Mouse (Mus musculus) midbrain, embryonic 10.5 days (tissue): ENCODE results near the gene Nap1l4. TPM values are rescaled to one million over a fixed set of nuclear protein-coding genes. Genes with fewer than 3 reads are reported as not detected.
A peak's percentile ranks its signal among the peaks of the same experiment; 100 is the strongest.

ENCODE experiments used
- DNase-seq: peaks from one replicate; pipeline ENCODE4 v3.0.0-alpha.2; 2017; ENCODE audit warnings: low spot score
- H3K27ac ChIP-seq: fragments of 300-500 bp; sonication (generic); replicated peaks from 2 replicates; pipeline ENCODE4 v1.5.1; 2016; ENCODE audit warnings: mild to moderate bottlenecking
- H3K27me3 ChIP-seq: fragments of 300-500 bp; sonication (generic); 2 replicates; pipeline ENCODE4 v1.6.1; 2016; ENCODE audit warnings: low read depth, mild to moderate bottlenecking; ENCODE audit not compliant: poor library complexity, severe bottlenecking
- H3K36me3 ChIP-seq: fragments of 300-500 bp; sonication (generic); 2 replicates; pipeline ENCODE4 v1.6.1; 2016; ENCODE audit warnings: mild to moderate bottlenecking, moderate library complexity
- H3K4me1 ChIP-seq: fragments of 300-500 bp; sonication (generic); 2 replicates; pipeline ENCODE4 v1.6.1; 2016
- H3K4me3 ChIP-seq: fragments of 300-500 bp; sonication (generic); 2 replicates; pipeline ENCODE4 v1.5.1; 2016; ENCODE audit warnings: mild to moderate bottlenecking, moderate library complexity
- H3K9me3 ChIP-seq: fragments of 300-500 bp; sonication (generic); replicated peaks from 2 replicates; pipeline ENCODE4 v1.6.1; 2016; ENCODE audit warnings: mild to moderate bottlenecking
- WGBS: fragments of 180-500 bp; shearing (Covaris S2); methylation state at CpG from one replicate; pipeline ENCODE4 v1.1.7; 2016; 5-methylcytosine and 5-hydroxymethylcytosine counted together
- polyA plus RNA-seq: library from polyadenylated mRNA; unstranded; fragments of >200 nt; fragmentation: Nextera tagmentation; extraction: Ambion mirVana; gene quantifications from 2 replicates; pipeline ENCODE4 v1.2.1, GENCODE M21; 2016

Gene Nap1l4
- polyA plus RNA-seq, 1 experiment from 2014 or later, result 382 TPM

GRCm38 (mm10) chr7:143510593-143511334, 38.1 kb downstream of the Nap1l4 start:
- Histone ChIP-seq H3K4me1 (no peaks in the 10 kb centered on the region), H3K27ac (no peak overlapping the region; the same call in 1 of the 2 replicates), H3K36me3 (peaks cover 39% of the 10 kb centered on the region), H3K9me3 (no peaks in the 10 kb centered on the region), H3K4me3 (no peak overlapping the region), H3K27me3 (no peaks in the 10 kb centered on the region)
- no peak for DNase-seq
- 90% methylated on average over 3 of the region's 3 CpGs for WGBS

GRCm38 (mm10) chr7:143509566-143509965, 39.3 kb downstream of the Nap1l4 start:
- Histone ChIP-seq H3K9me3 (no peaks in the 10 kb centered on the region), H3K4me3 (no peak overlapping the region), H3K36me3 (peaks cover 27% of the 10 kb centered on the region), H3K4me1 (no peaks in the 10 kb centered on the region), H3K27me3 (peaks cover 9% of the 10 kb centered on the region), H3K27ac (no peak overlapping the region)
- 73% methylated on average over 1 of the region's 1 CpGs for WGBS
- DNase-seq, result no peak

GRCm38 (mm10) chr7:143506675-143507074, 42.2 kb downstream of the Nap1l4 start:
- WGBS, result 24% methylated on average over 7 of the region's 7 CpGs
- no peaks in the 10 kb centered on the region for H3K36me3 ChIP-seq

GRCm38 (mm10) chr7:143506271-143506670, 42.6 kb downstream of the Nap1l4 start:
- Histone ChIP-seq H3K27ac (no peak overlapping the region), H3K9me3 (no peaks in the 10 kb centered on the region), H3K36me3 (no peaks in the 10 kb centered on the region), H3K27me3 (peaks cover 42% of the 10 kb centered on the region), H3K4me1 (peaks cover 14% of the 10 kb centered on the region), H3K4me3 (no peak overlapping the region)
- 65% methylated on average over 7 of the region's 7 CpGs for WGBS
- DNase-seq, result no peak

More at GRCm38 (mm10) chr7:143506675-143507074, 42.2 kb downstream of the Nap1l4 start:
- Histone ChIP-seq H3K4me1 (peaks cover 12% of the 10 kb centered on the region), H3K4me3 (no peak overlapping the region), H3K27me3 (peaks cover 37% of the 10 kb centered on the region), H3K9me3 (no peaks in the 10 kb centered on the region), H3K27ac (no peak overlapping the region)
- peak; percentile 47 for DNase-seq

GRCm38 (mm10) chr7:143505823-143506222, 43.1 kb downstream of the Nap1l4 start:
- Histone ChIP-seq H3K4me3 (no peak overlapping the region), H3K36me3 (no peaks in the 10 kb centered on the region), H3K27ac (no peak overlapping the region), H3K4me1 (peaks cover 14% of the 10 kb centered on the region), H3K27me3 (peaks cover 46% of the 10 kb centered on the region), H3K9me3 (no peaks in the 10 kb centered on the region)
- DNase-seq, result peak; percentile 71
- 25% methylated on average over 11 of the region's 11 CpGs for WGBS

GRCm38 (mm10) chr7:143505411-143505810, 43.5 kb downstream of the Nap1l4 start:
- Histone ChIP-seq H3K4me3 (no peak overlapping the region), H3K4me1 (peaks cover 14% of the 10 kb centered on the region), H3K9me3 (no peaks in the 10 kb centered on the region), H3K36me3 (no peaks in the 10 kb centered on the region), H3K27me3 (peaks cover 50% of the 10 kb centered on the region), H3K27ac (no peak overlapping the region)
- DNase-seq, result no peak
- 89% methylated on average over 2 of the region's 2 CpGs for WGBS

- H3K27me3 ChIP-seq, result peaks cover 65% of the 10 kb centered on the region
Measured at GRCm38 (mm10) chr7:143503926-143504325, 45.0 kb downstream of the Nap1l4 start.

GRCm38 (mm10) chr7:143502418-143503200, 46.3 kb downstream of the Nap1l4 start, which contains the start of gene Phlda2:
Gene Phlda2, minus strand, starts transcription at chr7:143503150.
- peak; percentile 52 for DNase-seq
- H3K27me3 ChIP-seq, result peaks cover 78% of the 10 kb centered on the region
- no peaks in the 10 kb centered on the region for H3K36me3 ChIP-seq
- H3K9me3 ChIP-seq, result no peaks in the 10 kb centered on the region
- WGBS, result 3% methylated on average over 51 of the region's 51 CpGs
- H3K4me1 ChIP-seq, result peaks cover 14% of the 10 kb centered on the region
- H3K27ac ChIP-seq, result no peak within 1 kb of the TSS; the same call in 1 of the 2 replicates
- peak within 1 kb of the TSS; percentile 53 for H3K4me3 ChIP-seq

More at GRCm38 (mm10) chr7:143503926-143504325, 45.0 kb downstream of the Nap1l4 start:
- WGBS, result 86% methylated on average over 6 of the region's 6 CpGs
- no peak for DNase-seq
- Histone ChIP-seq H3K4me1 (peaks cover 14% of the 10 kb centered on the region), H3K9me3 (no peaks in the 10 kb centered on the region), H3K4me3 (no peak overlapping the region), H3K36me3 (no peaks in the 10 kb centered on the region), H3K27ac (no peak overlapping the region)

GRCm38 (mm10) chr7:143501643-143502417, 47.1 kb downstream of the Nap1l4 start:
- Histone ChIP-seq H3K27ac (no peak overlapping the region), H3K4me1 (peaks cover 14% of the 10 kb centered on the region), H3K9me3 (no peaks in the 10 kb centered on the region), H3K4me3 (peak overlapping the region; percentile 53), H3K36me3 (no peaks in the 10 kb centered on the region), H3K27me3 (peaks cover 79% of the 10 kb centered on the region)
- WGBS, result 7% methylated on average over 55 of the region's 55 CpGs
- DNase-seq, result peak; percentile 21

- WGBS, result 61% methylated on average over 2 of the region's 2 CpGs
- Histone ChIP-seq H3K36me3 (no peaks in the 10 kb centered on the region), H3K4me3 (no peak overlapping the region), H3K27ac (no peak overlapping the region), H3K27me3 (peaks cover 79% of the 10 kb centered on the region), H3K4me1 (peaks cover 14% of the 10 kb centered on the region), H3K9me3 (no peaks in the 10 kb centered on the region)
- no peak for DNase-seq
Measured at GRCm38 (mm10) chr7:143500912-143501311, 48.0 kb downstream of the Nap1l4 start.

GRCm38 (mm10) chr7:143498584-143498983, 50.3 kb downstream of the Nap1l4 start:
- H3K36me3 ChIP-seq, result no peaks in the 10 kb centered on the region
- H3K4me1 ChIP-seq, result peaks cover 14% of the 10 kb centered on the region
- DNase-seq, result no peak
- H3K4me3 ChIP-seq, result no peak overlapping the region
- H3K9me3 ChIP-seq, result no peaks in the 10 kb centered on the region
- peaks cover 60% of the 10 kb centered on the region for H3K27me3 ChIP-seq
- 89% methylated on average over 4 of the region's 4 CpGs for WGBS
- no peak overlapping the region for H3K27ac ChIP-seq
